Mouse (Mus musculus): ENCODE measurements around the gene Ttyh3.

GRCm38 (mm10) chr5:140649881-140650414 lies 1.1 kb upstream of the Ttyh3 start:
- TF ChIP-seq CTCF (IDR thresholded peaks at IDR 0.05; ENCODE audit: low read depth) (no peak), EP300 (optimal IDR thresholded peaks at IDR 0.05) (no peak)

All from stomach, postnatal 0 days (tissue).